Mouse (Mus musculus): ENCODE results near the gene Kirrel.

DNA sequence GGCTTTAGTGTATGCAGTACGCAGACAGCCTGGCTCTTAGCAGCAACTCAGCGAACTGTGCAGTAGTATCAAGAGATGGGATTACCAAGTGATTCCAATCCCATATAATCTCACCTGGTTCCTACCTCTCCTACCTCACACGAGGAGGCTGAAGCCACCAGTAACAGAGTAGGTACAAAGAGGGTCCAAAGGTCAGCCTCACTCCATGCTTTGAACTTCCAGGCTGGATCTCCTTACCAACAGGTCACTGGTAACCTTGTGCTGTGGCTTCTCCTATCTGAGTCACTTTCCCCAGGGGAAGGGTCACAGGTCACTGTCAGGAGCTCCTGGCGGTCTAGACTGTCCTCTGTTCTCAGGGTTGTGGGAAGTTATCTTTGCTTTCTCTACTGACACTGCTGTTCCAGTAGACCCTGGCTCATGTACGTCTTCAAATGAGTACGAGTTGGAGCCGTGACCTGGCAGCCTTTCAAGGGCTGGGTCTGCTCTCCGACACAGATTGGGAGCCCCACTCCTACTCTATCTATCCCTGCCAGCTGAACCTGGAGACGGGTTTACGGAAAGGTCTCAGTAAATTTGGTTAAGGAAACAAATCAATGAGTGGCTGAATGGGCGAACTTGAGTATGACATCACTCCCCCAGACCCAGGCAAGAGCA lies 42.7 kb downstream of the Kirrel start:
- TF ChIP-seq CTCF (IDR thresholded peaks at IDR 0.05; ENCODE audit: control insufficient read depth, insufficient read depth, low read length) (no peak), POLR2A (IDR thresholded peaks at IDR 0.05; ENCODE audit: borderline replicate concordance, control insufficient read depth, low read depth, low read length) (no peak)

Data from bone marrow, adult 2 months (tissue).